Mouse (Mus musculus) thymus, postnatal 25 days (tissue): Measurements from ENCODE around the gene Acd.

Source experiments
- DNase-seq: peaks from one replicate; pipeline ENCODE4 v3.0.0; 2022

The Acd gene

GRCm38 (mm10) chr8:105700966-105701824 is at the start of gene Acd, which contains the start of gene Pard6a:
Gene Acd (minus strand): TSS chr8:105701102.
Gene Pard6a (plus strand): TSS chr8:105701148.
- DNase-seq: peak; percentile 97

DNA sequence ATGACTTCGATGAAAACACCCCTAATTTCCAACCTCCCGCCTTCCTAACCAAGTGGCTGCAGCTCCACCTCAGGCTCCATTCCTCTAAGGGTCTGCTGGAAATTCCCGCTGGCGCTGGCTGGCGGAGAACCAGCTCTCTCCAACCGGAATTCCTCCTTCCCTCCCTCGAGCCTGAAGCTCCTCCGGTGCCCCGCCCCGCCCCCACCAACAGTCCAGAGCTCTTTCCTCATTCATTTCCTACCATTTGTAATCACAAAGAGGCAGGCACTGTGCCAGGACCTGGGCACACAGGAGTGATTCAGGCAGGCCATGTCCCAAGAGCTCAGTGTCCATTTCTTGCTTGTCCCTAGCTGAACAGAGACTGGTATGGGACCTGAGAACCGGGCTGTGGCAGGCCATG is 49.7 kb upstream of the Acd start:
- DNase-seq: no peak

GRCm38 (mm10) chr8:105743301-105743700 is 42.4 kb upstream of the Acd start:
- no peak for DNase-seq

DNA sequence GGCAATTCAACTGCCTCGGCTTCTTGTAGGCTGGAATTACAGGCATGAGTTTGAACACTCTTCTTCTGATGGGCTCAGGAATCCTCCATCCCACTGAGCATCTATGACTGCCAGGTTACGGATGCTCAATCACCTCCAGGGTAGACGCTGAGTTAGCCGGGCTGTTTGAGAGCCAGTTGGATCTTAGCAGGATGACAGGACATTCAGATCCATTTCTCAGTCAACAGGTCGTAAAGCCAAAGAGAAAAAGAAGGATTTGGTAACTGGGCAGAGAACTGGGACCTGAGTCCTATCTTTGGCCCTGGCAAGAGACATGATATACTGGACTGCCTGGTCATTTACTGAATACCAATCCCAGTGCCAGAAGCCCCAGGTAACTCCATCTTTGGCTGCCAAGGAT is 38.3 kb upstream of the Acd start:
- DNase-seq: no peak

DNA sequence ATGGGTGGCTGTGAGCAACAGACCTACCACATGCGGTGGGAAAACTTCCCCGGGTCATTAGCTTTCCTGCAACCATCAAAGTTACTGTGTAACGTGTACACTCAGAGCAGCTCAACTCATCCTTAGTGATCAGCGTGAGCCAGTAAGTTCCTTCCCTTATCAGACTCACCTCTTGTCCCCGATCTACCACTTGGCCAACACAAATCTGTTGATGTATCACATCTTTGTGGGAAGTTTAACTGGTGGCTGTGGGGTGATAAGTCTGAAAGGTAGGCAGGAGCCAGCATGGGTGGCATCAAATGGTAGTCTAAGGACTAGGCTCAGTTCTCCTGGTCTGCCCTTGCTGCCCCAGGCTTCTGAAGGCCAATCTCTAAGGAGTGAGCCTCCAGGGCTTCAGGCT is 31.3 kb upstream of the Acd start:
- DNase-seq: no peak

DNA sequence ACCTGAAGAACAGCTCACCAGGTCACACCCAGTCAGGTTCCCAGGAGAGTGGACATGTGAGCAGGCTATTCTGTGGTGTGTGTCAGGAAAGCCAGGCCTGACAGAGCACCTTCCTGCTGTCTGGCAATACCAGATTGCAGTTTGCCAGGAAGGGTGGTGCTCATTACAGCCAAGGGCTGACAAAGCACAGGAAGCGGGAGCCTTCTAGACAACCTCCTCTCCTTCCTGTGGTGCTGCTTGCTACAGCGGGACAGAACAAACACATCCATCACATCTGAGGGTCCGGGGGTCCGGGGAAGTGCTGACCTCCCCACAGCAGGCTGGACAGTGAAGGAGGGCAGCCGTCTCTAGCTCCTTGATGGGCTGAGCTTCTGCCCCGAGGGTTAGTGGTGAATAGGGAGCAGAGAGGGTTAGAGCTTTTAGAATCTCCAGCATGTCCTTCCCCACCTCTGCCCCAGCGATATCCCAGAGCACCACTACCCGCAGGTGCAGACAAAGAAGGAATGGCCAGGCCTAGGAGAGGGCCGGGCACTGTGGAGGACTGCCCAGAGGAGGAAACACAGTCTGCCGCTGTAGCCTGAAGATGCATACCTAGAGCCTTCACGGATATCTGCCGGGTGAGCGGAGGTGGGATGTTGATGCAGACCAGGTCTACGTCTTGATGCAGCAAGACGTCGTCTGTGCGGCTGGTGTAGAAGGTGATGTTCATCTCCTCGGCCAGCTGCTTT is 26.7 kb upstream of the Acd start:
- peak; percentile 41 for DNase-seq

GRCm38 (mm10) chr8:105725726-105726125 is 24.8 kb upstream of the Acd start:
- no peak for DNase-seq

DNA sequence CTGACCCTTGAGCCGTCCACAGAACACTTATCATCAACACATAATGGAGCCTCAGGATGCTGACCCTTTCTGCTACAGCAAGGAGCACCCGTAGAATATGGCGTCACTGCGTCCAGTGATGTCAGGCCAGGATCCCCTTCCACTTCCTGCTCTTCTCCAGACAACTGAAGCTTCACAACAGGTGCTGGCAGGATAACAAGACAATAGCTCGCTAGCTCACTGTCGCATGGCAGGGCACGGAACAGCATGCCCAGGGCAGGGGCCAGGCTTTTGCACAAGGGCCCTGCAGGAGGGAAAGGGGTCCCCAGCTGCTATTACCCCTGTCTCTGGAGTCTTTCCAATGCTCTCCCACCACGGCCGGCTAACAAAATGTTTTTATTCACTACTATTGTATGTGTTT is 22.0 kb upstream of the Acd start:
- no peak for DNase-seq

GRCm38 (mm10) chr8:105719637-105720036 is 18.7 kb upstream of the Acd start:
- DNase-seq: no peak

DNA sequence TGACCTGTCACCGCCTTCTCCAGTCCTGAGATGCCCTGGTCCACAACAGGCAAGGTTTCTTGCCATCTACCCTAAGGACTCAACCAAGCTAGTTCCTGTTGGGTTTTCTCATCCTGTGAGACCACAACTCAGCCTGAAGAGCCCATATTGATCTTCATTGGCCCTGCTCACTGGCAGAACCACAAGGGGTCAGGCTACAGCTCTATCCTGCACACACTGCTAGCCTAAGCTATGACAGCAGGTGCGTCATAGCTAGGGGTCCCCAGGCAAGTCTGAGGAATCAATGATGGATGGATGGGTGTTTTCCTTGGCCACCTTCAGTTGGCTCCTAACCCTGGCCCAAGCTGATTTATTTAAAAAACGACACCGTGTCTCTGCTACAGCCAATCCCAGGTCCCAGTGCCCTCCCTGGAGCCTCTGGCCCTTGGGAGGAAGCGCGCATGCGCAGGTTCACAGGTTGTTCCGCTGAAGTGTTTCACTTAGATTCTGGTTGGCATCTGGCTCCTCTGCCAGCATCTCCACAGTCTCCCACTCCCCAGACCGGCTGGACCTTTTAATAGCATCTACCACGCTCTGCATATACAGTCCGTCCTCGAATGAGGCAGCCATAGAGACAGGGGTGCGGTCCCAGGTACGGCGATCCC is 15.5 kb upstream of the Acd start:
- no peak for DNase-seq

- no peak for DNase-seq
These were observed 14.1 kb upstream of the Acd start for GRCm38 (mm10) chr8:105715042-105715441.

- peak; percentile 90 for DNase-seq
These were observed 13.2 kb upstream of the Acd start for GRCm38 (mm10) chr8:105714139-105714538.

DNA sequence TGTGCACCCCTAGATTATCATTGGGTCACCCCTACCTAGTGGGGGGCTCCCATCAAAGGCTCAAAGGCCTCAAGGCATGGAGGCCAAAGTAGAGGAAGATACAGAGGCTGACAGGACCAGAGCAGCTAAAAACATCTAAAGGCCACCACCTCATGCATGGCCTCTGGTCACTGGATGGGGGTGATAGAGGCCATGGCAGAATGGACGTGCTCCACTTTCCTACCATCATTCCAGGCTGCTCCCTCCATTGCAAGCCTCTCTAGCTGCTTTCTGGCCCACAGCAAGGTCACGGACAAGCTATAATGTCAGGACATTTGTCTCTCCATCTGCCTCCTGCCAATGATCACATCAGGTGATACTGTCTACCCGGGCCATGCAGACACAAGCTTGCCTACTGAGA is 11.4 kb upstream of the Acd start:
- no peak for DNase-seq

GRCm38 (mm10) chr8:105709317-105709716 is 8.4 kb upstream of the Acd start:
- DNase-seq: no peak

GRCm38 (mm10) chr8:105708675-105709074 is 7.8 kb upstream of the Acd start:
- no peak for DNase-seq

GRCm38 (mm10) chr8:105707498-105708403 is 6.8 kb upstream of the Acd start, which contains the start of the genes 4933405L10Rik and Enkd1:
Gene 4933405L10Rik (plus strand): TSS chr8:105707655.
Gene Enkd1 (minus strand): TSS chr8:105708210.
- peak; percentile 87 for DNase-seq

DNA sequence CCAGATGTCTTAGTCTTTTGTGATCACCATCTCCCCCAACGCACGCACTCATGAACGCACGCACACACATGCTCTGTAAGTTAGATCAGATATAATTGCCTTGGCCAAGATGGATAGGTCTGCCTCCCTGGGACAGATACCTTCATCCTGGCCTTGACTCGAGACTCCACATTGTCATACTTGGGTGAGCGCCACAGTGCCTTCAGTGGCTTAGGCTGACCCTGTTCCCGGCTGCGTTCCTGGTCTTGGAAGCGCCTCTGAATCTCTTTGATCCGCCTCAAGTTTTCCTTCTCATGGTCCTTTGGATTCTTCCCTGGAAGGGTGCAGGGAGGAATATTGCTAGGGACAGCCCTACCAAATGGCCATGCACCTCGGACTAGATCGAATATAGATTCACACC is 5.5 kb upstream of the Acd start:
- DNase-seq: no peak

GRCm38 (mm10) chr8:105704955-105705354 is 4.1 kb upstream of the Acd start:
- no peak for DNase-seq

DNA sequence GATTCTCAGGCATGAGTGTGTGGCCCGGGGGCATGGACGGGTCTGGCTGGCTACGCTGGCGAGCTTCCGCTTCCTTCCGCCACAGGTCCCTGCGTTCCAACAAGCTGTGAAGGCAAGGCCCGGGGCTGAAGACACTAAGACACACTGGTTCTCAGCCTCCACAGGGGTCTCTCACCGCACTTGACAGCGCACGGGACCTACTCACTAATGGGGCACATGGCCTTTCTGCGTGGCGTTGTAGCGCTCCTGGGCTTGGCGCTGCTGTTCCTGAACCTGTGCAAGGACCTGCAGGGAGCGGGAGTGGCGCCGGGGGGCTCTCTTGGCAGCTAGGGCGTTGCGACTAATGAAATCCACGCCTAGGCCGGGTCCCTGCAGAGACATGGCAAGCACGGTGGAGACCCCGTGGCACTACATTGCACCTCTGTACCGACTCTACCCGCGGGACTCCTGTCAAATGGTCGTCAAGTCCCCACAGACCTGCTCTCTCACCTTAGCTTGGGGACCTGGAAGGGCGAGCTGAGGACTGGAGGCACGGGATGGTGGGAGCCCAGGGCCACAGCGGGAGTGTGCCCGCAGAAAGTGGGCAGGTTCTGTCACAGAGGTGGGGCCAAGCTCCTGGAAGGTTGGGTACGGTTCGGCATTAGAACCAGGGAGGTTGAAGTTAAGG is 3.4 kb upstream of the Acd start:
- DNase-seq: no peak

- no peak for DNase-seq
These were observed 2.0 kb upstream of the Acd start for GRCm38 (mm10) chr8:105702731-105703415.

DNA sequence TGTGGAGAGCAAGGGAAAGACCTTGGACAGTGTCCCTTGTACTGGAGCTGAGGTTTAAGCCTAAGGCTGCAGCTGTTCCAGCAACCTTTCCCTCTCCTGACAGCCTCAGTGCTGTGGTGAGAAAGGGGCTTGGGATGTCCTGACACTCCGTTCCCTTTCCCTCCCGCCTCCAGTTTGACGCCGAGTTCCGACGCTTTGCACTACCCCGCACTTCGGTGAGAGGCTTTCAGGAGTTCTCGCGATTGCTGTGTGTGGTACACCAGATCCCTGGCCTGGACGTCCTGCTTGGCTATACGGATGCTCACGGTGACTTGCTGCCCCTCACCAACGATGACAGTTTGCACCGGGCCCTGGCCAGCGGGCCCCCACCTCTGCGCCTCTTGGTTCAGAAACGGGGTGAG is 1.1 kb upstream of the Acd start:
- DNase-seq: no peak
